Mouse (Mus musculus) cerebellum, adult 9-10 months (tissue): ENCODE results near the gene Axin2.

ENCODE experiments used
- DNase-seq: peaks from one replicate; pipeline ENCODE4 v3.0.0; 2022

The Axin2 gene

DNA sequence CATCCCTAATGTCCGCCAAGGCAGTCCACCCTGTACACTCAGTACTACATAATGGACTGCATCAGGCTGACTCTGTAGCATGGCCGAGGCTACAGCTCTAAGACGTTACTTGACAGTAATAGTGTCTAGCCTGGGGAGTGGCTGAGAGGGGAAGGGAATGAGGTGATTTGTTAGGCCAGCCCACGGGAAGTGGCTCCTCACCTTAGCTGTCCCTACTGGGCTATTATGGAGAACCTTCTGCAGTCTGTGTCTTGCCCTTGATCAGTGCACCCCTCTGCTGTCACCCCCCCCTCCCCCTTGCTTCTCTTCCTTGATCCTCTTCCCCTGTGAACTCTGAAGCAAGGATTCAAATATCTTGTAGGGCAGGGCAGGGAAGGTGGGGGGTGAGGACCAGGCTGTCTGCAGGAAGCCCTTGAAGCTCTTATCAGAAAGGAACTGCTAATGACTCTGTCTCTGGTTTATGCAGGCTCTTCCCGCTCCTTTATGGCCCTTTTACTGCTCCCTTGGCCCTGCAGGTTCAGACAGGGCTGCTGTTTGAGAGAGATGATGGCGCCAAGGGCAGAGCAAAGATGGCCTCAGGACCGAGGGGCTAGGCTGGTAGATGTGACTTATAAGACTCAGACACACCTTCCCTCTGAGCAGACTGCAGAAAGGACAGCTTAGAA is 13.4 kb upstream of the Axin2 start:
- DNase-seq = no peak

DNA sequence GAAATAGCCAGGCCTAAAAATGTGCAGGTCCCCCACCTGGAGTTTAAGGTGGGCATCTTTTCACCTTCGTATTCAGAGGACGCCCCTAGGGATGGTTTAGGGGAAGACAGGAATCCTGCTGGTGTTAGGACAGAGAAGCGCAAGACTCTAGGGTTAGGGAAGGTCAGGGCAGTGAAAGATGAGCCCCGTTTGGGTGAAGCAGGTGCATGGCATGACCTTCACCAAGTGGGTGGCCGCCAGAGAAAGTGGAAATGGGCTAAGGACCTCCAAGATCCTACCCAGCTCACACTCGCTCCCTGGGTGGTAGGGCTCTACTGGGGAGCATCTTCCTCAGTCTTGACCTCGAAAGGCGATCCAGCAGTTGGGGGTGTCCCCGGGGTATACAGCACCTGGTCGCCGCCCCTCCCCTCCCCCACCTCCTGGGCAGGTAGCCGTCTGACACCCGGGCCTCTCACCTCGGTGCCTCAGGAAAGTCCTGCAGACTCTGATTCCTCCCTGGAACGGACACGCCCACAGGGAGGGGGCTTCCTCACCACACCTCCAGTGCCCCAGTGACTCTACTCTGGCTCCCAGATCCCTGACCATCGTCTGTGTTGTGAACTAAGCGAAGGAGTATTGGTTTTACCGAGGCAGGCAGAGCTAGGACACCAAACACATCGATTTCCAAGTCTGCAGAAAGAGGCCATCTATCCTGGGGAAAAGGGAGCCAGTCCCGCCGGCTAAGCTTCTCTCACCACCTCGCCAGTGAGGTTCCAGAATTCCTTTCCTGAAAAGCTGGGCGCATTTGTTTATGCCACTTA is 10.6 kb upstream of the Axin2 start:
- DNase-seq = no peak

DNA sequence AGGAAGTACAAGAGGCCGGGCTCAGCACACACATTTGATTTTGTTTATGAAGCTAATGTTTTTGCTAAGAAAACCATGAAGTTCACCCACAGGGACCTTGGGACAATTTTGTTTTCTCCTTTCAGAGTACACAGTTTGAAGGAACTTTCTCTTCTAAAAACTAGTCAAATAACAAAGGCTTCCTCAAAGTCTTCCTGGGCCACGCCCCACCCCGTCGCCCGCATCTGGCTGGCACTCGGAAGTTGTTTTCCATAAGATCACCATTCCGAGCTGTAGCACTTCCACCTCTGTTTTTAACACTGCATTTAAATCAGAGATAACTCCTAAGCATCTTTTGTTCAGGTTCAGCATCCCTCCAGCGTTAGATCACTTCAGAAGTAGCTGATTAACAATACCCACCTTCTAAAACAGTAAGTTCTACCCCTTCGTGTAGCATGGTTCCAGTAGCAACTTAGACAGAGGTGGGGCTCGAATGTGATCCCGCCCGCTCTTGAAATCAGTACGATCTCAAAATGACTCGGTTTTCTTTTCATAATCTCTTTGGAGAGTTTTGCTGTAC is 9.7 kb upstream of the Axin2 start:
- no peak for DNase-seq

DNA sequence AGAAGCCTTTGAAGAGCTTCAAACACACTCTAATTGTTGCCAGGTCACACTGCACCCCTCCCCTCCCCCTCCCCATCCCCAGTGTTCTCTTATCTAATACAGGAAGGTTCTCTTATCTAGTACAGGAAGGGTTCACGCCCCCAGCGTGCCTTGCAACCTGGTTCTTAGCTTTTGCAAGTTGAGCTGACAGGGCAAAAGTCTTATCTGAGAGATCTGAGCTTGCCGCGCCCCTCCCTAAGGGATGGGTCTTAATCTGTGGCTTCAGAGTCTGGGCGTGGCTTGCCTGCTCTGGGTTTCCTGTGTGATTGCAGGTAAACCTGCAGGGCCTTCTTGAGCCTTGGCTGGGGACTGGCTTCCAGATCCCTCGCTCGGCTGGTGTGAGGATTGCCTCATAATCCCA is 9.2 kb upstream of the Axin2 start:
- DNase-seq = no peak

DNA sequence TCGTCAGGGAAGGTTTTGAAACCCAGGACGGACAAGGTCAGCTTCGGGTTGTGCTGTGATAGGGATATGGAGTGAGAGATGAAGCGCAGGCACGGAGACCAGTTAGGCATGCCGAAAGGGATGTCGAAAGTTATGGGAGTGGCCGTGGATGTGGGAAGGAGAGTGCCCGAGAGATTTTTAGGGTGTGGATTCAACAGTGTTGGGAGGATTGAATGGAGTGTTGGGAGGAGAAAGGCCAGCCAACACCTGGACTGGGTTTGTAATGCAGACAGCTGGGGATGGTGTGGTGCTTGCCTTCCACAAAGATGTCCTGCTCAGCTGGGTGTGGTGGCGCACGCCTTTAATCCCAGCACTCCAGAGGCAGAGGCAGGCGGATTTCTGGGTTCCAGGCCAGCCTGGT is 8.0 kb upstream of the Axin2 start:
- no peak for DNase-seq

DNA sequence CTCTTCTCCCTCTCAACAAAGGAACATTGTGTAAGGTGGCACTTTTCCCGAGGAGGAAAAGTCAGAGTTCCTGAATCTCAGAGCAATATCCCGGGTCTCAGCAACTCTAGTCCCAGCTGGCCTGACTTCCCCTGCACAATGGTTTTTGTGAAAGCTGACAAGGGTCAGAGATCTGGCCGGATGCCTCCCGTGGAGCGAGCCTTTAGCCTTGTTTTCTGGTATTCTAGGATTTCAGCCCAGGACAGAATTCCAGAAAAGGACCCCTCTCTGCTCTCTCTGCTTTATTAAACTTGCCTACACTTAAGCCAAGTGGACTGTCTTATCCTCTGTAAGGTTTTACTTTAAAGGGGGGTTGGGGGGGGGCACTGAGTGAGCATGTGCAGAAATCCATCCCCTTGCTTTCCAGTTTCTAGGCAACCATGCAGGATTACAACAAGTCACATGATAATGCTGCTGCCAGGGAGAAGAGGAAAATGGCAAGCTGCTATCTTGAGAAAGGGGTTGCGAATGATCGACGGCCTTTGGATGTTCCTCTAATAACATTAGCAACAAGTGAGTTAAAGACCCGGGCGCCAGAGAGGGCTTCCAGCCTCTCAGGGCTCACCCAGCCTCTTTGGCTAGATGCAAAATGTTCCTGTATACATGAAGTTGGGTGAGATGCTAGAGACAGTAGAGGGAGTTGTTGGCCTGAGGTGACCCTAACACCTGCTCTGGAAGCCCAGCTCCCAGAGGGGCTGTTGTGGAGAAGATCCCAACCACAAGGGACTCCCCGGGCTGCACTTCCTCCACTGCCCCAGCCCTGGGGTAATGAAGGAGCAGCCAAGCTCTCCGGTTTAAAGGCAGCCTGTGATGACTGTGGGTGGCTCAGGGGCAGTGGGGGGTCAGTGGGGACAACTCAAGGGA is 2.5 kb upstream of the Axin2 start:
- no peak for DNase-seq

DNA sequence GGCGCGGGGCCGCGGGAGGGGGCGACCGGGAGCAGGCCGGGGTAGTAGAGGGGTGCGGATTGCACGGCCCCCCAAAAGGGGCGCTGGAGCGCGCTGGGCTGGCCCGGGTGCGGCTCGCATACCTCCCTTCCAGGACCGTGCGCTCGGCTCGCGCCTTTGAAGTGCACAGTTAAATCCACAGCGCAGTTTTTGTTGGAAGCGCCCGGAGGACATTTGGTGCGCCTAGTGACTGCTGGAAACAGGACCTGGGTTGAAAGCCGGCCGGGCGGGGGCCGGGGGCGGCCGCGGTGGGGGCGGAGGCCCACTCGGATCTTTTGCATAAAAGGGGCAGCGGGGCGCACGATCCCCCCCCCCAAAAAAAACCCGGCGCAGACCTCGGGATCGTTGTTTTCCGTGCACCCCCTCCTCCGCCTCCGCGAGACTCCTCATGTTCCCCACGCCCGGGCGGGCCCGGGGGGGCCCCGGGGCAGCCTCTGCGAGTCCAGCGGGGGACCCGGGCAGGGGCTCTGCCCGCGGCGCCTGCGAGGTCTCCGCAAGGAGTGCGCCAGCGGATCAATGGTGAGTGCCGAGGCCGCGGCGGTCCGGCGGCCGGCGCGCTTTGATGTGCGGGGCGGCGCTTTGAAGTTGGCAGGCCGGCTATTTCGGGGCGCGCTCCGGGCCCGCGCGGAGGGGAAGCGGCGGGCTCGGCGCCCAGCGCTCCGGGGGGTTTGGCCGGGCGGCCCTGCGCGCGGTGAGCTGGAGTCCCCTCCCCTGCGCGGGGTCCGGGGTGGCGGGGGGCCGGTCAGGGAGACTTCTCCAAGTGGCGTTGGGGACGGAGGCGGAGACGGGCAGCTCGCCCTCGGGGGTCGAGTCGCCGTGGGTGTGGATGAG is 722 bp downstream of the Axin2 start:
- peak; percentile 81 for DNase-seq

DNA sequence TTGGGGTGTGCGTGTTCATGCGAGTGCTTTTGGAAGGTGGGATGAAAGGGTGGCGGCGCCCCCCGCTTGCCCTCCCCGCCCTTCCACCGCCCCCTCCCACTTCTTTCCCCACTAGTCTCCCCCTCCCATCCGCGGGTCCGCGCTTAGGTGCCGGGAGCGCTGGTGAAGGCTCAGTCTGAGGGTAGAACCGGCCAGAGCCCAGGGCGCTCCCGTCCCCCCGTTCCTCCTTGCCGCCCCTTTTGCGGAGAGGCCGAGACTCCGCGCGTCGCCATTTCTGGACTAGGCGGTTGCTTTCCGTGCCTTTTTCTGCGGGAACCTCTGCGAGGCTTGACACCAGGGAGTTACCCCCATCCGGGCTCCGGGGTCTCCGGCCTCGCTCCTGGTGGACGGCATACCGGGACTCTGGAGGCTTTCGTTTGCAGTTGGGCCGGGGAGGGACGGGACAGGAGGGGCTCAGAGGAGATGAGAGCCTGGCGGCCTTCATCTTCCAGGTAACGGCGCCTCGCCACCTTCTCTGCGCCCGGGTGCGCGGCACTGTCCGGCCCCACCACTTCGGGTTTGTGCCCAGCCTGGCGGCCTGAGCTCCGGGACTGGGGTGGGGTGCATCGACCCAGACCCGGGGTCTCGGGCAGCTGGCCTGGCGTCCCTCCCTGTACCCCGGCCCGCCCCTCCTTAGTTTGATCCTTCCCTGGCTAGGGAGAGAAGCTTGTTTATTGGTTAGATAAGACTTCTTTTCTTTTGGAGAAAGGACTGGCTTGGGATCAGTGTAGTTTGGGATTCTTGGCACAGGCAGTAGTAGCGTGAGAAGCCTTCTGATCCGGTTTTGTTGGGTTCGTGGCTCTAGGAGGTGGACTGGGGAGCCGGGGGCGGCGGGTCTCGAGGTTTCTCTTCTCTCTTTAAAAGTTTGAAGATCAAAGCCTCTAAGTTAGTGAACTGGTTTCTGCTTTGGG is 1.6 kb downstream of the Axin2 start:
- no peak for DNase-seq

DNA sequence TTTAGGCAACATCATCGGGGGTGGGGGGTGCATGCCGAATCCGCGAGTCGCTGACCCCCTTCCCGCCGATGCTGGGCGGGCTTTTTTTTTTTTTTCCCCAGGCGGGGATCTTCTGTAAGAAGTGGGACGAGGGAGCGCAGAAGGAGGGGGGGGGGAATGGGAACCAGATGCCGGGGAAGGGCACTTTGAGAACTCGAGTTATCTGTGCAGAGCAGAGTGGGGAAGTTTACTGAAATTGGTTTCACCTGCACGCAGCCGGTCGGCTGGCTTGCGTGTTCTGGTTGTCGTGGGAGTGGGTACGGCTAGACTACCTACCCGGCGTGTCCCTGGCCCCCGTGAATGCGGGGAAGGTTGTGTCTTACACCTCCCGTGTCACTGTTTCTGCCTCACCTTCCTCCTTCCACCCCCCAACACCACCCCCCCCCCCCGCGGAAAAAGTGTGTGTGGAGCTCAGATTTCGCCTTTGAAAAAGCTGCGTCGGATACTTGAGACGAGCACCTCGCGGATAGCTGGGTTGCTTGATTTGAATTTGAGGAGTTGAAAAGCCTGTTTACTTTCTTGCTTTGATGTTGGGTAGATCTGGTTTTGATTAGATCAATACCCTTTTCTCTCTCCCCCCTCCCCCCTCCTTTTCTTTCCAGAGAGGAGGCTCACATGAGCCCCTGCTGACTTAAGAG is 2.5 kb downstream of the Axin2 start:
- DNase-seq = no peak

DNA sequence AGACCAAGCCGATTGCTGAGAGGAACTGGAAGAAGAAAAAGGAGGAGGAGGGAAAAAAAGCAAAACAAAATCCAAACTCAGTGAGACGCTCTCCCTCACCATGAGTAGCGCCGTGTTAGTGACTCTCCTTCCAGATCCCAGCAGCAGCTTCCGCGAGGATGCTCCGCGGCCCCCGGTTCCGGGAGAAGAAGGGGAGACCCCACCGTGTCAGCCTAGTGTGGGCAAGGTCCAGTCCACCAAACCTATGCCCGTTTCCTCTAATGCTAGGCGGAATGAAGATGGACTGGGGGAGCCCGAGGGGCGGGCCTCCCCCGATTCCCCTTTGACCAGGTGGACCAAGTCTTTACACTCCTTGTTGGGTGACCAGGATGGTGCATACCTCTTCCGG is 3.0 kb downstream of the Axin2 start:
- DNase-seq = no peak

DNA sequence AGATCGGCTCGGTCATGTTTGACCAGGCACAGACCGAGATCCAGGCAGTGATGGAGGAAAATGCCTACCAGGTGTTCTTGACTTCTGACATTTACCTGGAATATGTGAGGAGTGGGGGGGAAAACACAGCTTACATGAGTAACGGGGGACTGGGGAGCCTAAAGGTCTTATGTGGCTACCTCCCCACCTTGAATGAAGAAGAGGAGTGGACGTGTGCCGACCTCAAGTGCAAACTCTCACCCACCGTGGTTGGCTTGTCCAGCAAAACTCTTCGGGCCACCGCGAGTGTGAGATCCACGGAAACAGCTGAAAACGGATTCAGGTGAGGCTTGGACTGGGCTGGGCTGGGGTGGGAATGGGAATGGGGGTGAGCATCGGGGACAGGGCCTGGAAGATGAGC is 3.6 kb downstream of the Axin2 start:
- no peak for DNase-seq

DNA sequence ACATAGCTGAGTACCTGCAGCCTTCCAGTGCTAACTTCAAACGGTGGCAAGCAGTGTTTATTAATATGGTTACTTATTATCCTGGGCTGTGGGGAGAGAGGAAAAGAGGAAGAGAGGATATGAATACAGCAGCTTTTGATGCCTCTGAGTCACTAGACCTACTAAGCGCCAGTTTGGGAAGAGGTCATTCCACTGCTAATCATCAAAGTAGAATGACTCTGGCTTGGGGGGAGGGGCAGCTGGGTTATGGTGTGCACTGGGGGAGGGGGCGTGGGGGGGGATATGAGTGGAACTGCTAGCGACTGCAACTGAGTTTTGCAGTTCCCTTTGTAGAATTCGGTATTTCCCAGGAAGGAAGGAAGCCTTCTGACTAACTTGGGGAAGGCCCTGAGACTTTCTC is 4.2 kb downstream of the Axin2 start:
- no peak for DNase-seq

DNA sequence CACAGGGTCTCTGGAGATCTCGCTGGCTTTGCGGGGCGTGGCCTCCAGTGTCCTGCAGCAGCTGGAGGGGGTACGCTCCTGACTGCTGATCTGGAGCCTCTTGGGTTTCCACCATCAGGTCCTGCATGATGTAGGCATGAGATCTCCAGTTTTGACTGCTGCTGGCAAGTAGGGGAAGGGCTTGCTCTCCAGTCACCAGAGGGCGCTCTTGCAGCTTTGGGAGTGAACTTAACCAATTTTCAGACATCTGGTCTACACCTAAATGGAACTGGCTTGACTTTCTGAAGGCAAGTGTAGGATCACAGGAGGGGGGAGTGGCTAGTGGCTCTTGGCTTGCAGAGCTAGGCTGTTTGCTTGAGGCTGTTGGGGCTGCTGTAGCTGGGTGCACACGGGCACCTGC is 5.1 kb downstream of the Axin2 start:
- DNase-seq = peak; percentile 83

DNA sequence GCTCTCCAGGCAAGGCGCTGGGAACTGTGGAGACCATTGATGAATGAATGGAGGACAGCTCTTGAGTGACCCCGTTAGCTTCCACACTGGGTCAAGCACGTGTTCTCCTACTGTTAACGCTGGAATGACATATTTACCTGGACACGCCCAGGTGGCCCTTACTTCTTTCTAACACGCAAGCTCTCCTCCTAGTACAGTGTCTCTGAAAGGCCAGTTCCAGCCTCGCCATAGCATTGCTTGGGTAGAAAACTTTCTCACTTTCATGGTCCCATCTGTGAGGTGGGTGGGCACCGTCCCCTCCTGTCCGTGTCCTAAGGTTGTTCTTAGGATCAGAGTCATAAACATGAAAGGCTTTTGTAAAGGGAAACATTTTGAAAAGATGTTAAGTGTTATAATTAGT is 5.7 kb downstream of the Axin2 start:
- DNase-seq = no peak

DNA sequence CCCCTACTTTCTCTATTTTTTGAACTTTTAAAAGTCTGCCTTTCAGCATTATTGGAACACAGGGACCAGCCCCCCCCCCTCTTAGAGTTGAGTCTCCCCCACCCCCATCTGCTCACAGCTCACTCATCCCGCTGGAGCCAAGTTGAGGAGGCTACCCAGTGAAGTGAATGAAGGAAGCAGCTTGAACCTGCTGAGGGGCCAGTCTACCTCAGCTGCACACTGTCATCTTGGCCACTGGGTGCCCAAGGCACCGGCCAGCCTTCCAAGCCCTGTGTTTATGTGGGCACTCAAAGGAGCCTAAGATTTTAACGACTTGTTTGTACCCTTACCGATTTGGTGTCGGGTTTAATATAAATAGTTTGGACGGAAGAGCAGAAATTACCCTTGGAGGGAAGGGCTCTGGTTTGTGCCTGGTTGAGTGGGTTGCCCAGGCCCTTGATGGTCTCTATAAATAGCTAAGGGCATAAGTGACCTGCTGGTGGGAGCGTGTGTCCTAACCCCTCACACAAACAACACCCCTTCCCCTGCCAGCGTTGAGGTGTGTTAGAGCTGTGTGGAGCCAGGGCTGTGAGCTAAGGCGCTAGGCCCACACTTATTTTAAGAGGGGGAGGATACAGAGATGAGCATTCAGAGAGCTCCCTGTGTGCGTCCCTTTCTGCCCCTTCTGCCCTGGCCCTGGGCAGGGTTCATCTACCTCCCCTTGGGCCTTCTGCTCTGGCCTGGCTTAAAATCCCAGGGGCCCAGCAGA is 6.4 kb downstream of the Axin2 start:
- no peak for DNase-seq

DNA sequence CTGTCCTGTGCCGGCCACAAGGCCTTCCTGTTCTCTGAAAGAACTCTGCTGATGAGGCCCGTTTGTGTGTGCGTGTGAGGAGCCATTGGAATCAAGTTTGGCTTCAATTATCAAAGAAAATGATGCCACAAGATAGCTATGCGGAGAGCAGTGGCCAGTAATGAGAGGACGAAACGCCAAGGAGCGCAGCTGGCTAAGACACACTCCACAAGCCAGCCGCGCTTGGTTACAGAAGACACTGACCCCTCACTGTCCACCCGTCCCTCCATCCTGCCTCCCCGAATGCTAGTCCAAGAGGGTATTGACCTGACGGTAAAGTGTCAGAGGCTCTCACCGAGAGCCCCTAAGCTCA is 6.9 kb downstream of the Axin2 start:
- no peak for DNase-seq

DNA sequence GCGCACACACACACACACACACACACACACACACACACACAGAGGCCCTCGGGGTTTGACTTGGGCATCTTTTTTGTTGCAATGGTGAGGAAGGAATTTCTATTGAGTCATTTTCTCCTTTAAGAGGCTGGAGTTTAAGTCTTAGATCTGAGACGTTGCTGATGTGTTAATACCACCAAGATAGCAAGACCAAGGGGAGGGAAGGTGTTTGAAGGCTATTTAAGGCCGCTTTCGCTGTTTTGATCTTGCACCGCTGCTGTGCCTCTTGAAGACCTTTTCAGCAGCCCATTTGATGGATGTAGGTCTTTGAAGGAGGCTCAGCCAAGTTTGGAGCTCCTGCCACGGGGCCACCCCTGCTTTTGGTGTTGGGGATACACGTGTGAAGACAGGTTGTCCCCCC is 7.9 kb downstream of the Axin2 start:
- DNase-seq = no peak

DNA sequence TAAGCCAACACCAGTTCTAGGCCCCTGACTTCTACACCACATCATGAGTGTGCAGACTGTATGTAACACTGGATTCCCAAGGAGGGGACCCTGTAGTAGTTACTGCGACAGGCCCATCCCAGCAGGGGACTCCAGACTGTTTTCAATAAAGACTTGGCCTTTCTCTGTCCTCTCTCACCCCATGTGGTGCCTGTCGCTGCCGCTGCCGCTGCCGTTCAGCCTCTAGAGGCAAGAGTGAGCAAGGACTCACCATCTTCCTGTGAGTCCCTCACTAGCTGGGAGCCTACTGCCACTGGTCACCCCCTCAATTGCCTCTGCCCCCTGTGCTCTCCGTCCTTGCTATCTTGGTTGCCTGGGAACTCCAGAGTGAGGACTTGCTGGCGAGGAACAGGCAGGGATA is 8.6 kb downstream of the Axin2 start:
- DNase-seq = no peak

DNA sequence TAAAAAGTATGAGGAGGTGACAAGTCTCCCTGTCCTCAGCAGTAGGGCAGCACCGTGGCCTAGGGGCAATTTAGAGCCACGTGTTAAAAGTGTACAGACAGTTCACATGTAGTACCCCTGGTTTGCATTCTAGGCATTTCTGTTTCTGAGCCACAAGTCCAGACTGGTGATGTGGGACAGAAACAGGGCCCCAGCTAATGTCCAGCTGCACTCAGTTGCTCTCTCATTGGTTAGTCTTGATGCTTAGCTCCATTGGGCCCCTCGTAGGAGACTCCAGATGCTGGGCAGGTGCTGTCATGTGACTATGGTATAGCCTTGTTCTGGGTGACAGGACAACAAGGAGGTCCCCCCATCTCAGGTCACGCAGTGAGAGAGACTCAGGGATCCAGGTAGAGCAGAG is 9.0 kb downstream of the Axin2 start:
- no peak for DNase-seq

DNA sequence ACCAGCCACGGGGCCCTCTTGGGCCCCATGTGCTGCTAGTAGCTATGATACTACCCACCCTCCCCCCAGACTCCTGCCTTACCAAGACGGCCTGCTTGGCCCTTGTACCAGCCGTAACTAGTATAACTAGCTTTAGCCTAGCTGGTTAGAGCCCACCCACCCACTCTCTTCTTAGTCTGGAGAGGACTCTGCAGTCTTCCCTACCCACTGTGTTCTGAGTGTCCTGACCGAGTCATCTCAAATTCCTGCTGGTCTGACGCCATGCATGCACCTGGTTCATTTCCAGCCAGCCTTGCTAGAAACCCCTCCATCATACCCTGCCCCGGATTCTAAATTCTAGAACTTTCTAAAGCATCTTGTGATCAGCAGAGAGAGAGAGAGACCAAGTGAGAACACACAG is 9.6 kb downstream of the Axin2 start:
- no peak for DNase-seq
